Mouse (Mus musculus) intestine, embryonic 16.5 days (tissue): ENCODE results near the gene Olfr54. TPM values are rescaled to one million over a fixed set of nuclear protein-coding genes. Genes with fewer than 3 reads are reported as not detected.

Experiments used
- ATAC-seq: fragments of 200-750 bp; cut with Nextera tagmentation; 2 replicates; pipeline ENCODE4 v1.8.0; 2017; ENCODE audit warnings: moderate TSS enrichment, moderate library complexity
- H3K27ac ChIP-seq: fragments of 300-500 bp; sonication (generic); 2 replicates; pipeline ENCODE4 v1.5.1; 2014; ENCODE audit warnings: mild to moderate bottlenecking, low read length
- H3K27me3 ChIP-seq: fragments of 300-500 bp; sonication (generic); replicated peaks from 2 replicates; pipeline ENCODE4 v1.6.1; 2014; ENCODE audit warnings: low read length, control low read depth, mixed read lengths; ENCODE audit not compliant: control insufficient read depth, insufficient read depth
- H3K36me3 ChIP-seq: fragments of 300-500 bp; sonication (generic); 2 replicates; pipeline ENCODE4 v1.6.1; 2014; ENCODE audit warnings: low read length, control low read depth; ENCODE audit not compliant: control insufficient read depth, insufficient read depth
- H3K4me1 ChIP-seq: fragments of 300-500 bp; sonication (generic); 2 replicates; pipeline ENCODE4 v1.6.1; 2014; ENCODE audit warnings: low read length, control low read depth, mixed read lengths; ENCODE audit not compliant: control insufficient read depth, insufficient read depth
- H3K4me2 ChIP-seq: fragments of 300-500 bp; sonication (generic); 2 replicates; pipeline ENCODE4 v1.6.1; 2014; ENCODE audit warnings: low read depth, low read length, control low read depth
- H3K4me3 ChIP-seq: fragments of 300-500 bp; sonication (generic); 2 replicates; pipeline ENCODE4 v1.5.1; 2014; ENCODE audit warnings: mild to moderate bottlenecking, low read length
- H3K9ac ChIP-seq: fragments of 300-500 bp; sonication (generic); 2 replicates; pipeline ENCODE4 v1.6.1; 2014; ENCODE audit warnings: low read depth, low read length
- H3K9me3 ChIP-seq: fragments of 300-500 bp; sonication (generic); 2 replicates; pipeline ENCODE4 v1.6.1; 2016; ENCODE audit warnings: low read length, control low read depth; ENCODE audit not compliant: control insufficient read depth
- WGBS: fragments of 180-500 bp; shearing (Covaris S2); extraction: QIAGEN DNeasy Blood & Tissue Kit; methylation state at CpG from one replicate; pipeline ENCODE4 v1.1.7; 2014; 5-methylcytosine and 5-hydroxymethylcytosine counted together
- polyA plus RNA-seq: library from polyadenylated mRNA; unstranded; fragments of >200 nt; fragmentation: Nextera tagmentation; extraction: Ambion mirVana; gene quantifications from 2 replicates; pipeline ENCODE4 v1.2.1, GENCODE M21; 2015

Olfr54 gene
- polyA plus RNA-seq, 1 experiment from 2014 or later = not detected

- ATAC-seq = no peak
- 93% methylated on average over 6 of the region's 6 CpGs for WGBS
- H3K36me3 ChIP-seq = no peaks in the 10 kb centered on the region; the same call in 1 of the 2 replicates
- H3K27ac ChIP-seq = no peak overlapping the region
- H3K4me1 ChIP-seq = no peaks in the 10 kb centered on the region
- no peaks in the 10 kb centered on the region for H3K27me3 ChIP-seq
- no peak overlapping the region for H3K4me2 ChIP-seq
- no peaks in the 10 kb centered on the region for H3K9me3 ChIP-seq
- H3K9ac ChIP-seq = no peak overlapping the region
- H3K4me3 ChIP-seq = no peak overlapping the region
These were observed 46.9 kb downstream of the Olfr54 start for GRCm38 (mm10) chr11:51060981-51061380.

GRCm38 (mm10) chr11:51063276-51063675, 49.2 kb downstream of the Olfr54 start:
- no peak for ATAC-seq
- no peaks in the 10 kb centered on the region for H3K27me3 ChIP-seq
- peaks cover 3% of the 10 kb centered on the region; the same call in 1 of the 2 replicates for H3K36me3 ChIP-seq
- H3K9ac ChIP-seq = no peak overlapping the region
- no peak overlapping the region for H3K4me3 ChIP-seq
- H3K4me2 ChIP-seq = no peak overlapping the region
- H3K9me3 ChIP-seq = no peaks in the 10 kb centered on the region
- 66% methylated on average over 7 of the region's 7 CpGs for WGBS
- H3K27ac ChIP-seq = no peak overlapping the region
- no peaks in the 10 kb centered on the region for H3K4me1 ChIP-seq

GRCm38 (mm10) chr11:51063841-51064240, 49.8 kb downstream of the Olfr54 start:
- Histone ChIP-seq H3K9me3 (no peaks in the 10 kb centered on the region), H3K9ac (no peak overlapping the region), H3K4me2 (no peak overlapping the region), H3K27me3 (no peaks in the 10 kb centered on the region), H3K36me3 (peaks cover 3% of the 10 kb centered on the region; the same call in 1 of the 2 replicates), H3K4me1 (no peaks in the 10 kb centered on the region), H3K4me3 (no peak overlapping the region), H3K27ac (no peak overlapping the region)
- 95% methylated on average over 8 of the region's 8 CpGs for WGBS
- ATAC-seq = no peak

Other genes starting within 250 kb of the Olfr54 start
- gene Zfp354c, start 186.5 kb upstream of the Olfr54 start, polyA plus RNA-seq = 11.1 and 11.6 TPM in 2 replicates
- 0.43 and 0.45 TPM in 2 replicates for gene Zfp879, start 172.7 kb upstream of the Olfr54 start, polyA plus RNA-seq
- gene Grm6, start 163.6 kb upstream of the Olfr54 start, polyA plus RNA-seq = not detected in 2 replicates
- gene Zfp454, start 126.6 kb upstream of the Olfr54 start, polyA plus RNA-seq = 3.0 and 4.9 TPM in 2 replicates
- gene Zfp2, start 98.1 kb upstream of the Olfr54 start, polyA plus RNA-seq = 8.1 and 9.1 TPM in 2 replicates
- 0.68 and 1.0 TPM in 2 replicates for gene Zfp354b, start 82.6 kb upstream of the Olfr54 start, polyA plus RNA-seq
- gene 4933414I15Rik, start 70.5 kb upstream of the Olfr54 start, polyA plus RNA-seq = not detected in 2 replicates
- not detected in 2 replicates for gene Prop1, start 60.5 kb upstream of the Olfr54 start, polyA plus RNA-seq
- gene Olfr1378, start 47.7 kb upstream of the Olfr54 start, polyA plus RNA-seq = not detected in 2 replicates
- gene Olfr1377, start 32.3 kb upstream of the Olfr54 start, polyA plus RNA-seq = not detected in 2 replicates
- gene Olfr51, start 10.6 kb upstream of the Olfr54 start, polyA plus RNA-seq = not detected in 2 replicates
- not detected in 2 replicates for gene Olfr1375, start 33.9 kb downstream of the Olfr54 start, polyA plus RNA-seq
- 5.4 and 6.2 TPM in 2 replicates for gene Zfp354a, start 45.0 kb downstream of the Olfr54 start, polyA plus RNA-seq
- not detected in 2 replicates for gene Gm12569, start 206.2 kb downstream of the Olfr54 start, polyA plus RNA-seq
- gene Clk4, start 247.5 kb downstream of the Olfr54 start, polyA plus RNA-seq = 81.4 and 83.7 TPM in 2 replicates
- 0.31 and 0.44 TPM in 2 replicates for gene BC049762, start 248.8 kb downstream of the Olfr54 start, polyA plus RNA-seq